Mouse (Mus musculus): ENCODE measurements at regions not wholly inside any gene's neighbourhood (a gene's known extent, or its start where the extent isn't known, plus 50 kb on each side); places are given as distances from the start of the nearest gene placed in this dataset.
"Not testable (repeated sequence)": the region's sequence is repeated elsewhere in the genome, so short reads cannot be mapped to it uniquely, and the experiment has no call there.

GRCm38 (mm10) chr4:67378632-67379031, 551.2 kb downstream of the Tlr4 start:
- DNase-seq (ENCODE audit: low read depth, low spot score) = no peak

GRCm38 (mm10) chr4:67387834-67388233, 560.5 kb downstream of the Tlr4 start:
- no peak for DNase-seq (ENCODE audit: low read depth, low spot score)

GRCm38 (mm10) chr4:67402977-67403376, 575.6 kb downstream of the Tlr4 start:
- DNase-seq (ENCODE audit: low read depth, low spot score) = no peak

- no peak for DNase-seq (ENCODE audit: low read depth, low spot score)
These were observed 596.7 kb downstream of the Tlr4 start for GRCm38 (mm10) chr4:67424064-67424463.

GRCm38 (mm10) chr4:67425712-67426111, 598.3 kb downstream of the Tlr4 start:
- DNase-seq (ENCODE audit: low read depth, low spot score) = no peak

- no peak for DNase-seq (ENCODE audit: low read depth, low spot score)
These were observed 620.5 kb downstream of the Tlr4 start for GRCm38 (mm10) chr4:67447835-67448234.

- DNase-seq (ENCODE audit: low read depth, low spot score) = not testable (repeated sequence)
These were observed 632.5 kb downstream of the Tlr4 start for GRCm38 (mm10) chr4:67459871-67460270.

- DNase-seq (ENCODE audit: low read depth, low spot score) = no peak
These were observed 645.6 kb downstream of the Tlr4 start for GRCm38 (mm10) chr4:67473034-67473433.

GRCm38 (mm10) chr4:67477264-67477845, 650.0 kb downstream of the Tlr4 start:
- DNase-seq (ENCODE audit: low read depth, low spot score) = peak; percentile 9

- no peak for DNase-seq (ENCODE audit: low read depth, low spot score)
These were observed 650.7 kb downstream of the Tlr4 start for GRCm38 (mm10) chr4:67478081-67478480.

- DNase-seq (ENCODE audit: low read depth, low spot score) = no peak
These were observed 694.9 kb downstream of the Tlr4 start for GRCm38 (mm10) chr4:67522235-67522634.

GRCm38 (mm10) chr4:67523158-67523557, 695.8 kb downstream of the Tlr4 start:
- no peak for DNase-seq (ENCODE audit: low read depth, low spot score)

GRCm38 (mm10) chr4:67529586-67529985, 702.2 kb downstream of the Tlr4 start:
- DNase-seq (ENCODE audit: low read depth, low spot score) = no peak

- no peak for DNase-seq (ENCODE audit: low read depth, low spot score)
These were observed 712.1 kb downstream of the Tlr4 start for GRCm38 (mm10) chr4:67539466-67539865.

GRCm38 (mm10) chr4:67546013-67546412, 718.6 kb downstream of the Tlr4 start:
- no peak for DNase-seq (ENCODE audit: low read depth, low spot score)

- DNase-seq (ENCODE audit: low read depth, low spot score) = no peak
These were observed 720.6 kb downstream of the Tlr4 start for GRCm38 (mm10) chr4:67547957-67548356.

- DNase-seq (ENCODE audit: low read depth, low spot score) = no peak
These were observed 726.1 kb downstream of the Tlr4 start for GRCm38 (mm10) chr4:67553511-67553910.

GRCm38 (mm10) chr4:67574816-67575215, 747.4 kb downstream of the Tlr4 start:
- no peak for DNase-seq (ENCODE audit: low read depth, low spot score)

- DNase-seq (ENCODE audit: low read depth, low spot score) = no peak
These were observed 762.1 kb downstream of the Tlr4 start for GRCm38 (mm10) chr4:67589501-67589900.

GRCm38 (mm10) chr4:67589976-67590727, 762.8 kb downstream of the Tlr4 start:
- DNase-seq (ENCODE audit: low read depth, low spot score) = peak; percentile 6

- no peak for DNase-seq (ENCODE audit: low read depth, low spot score)
These were observed 779.8 kb downstream of the Tlr4 start for GRCm38 (mm10) chr4:67607166-67607565.

- no peak for DNase-seq (ENCODE audit: low read depth, low spot score)
These were observed 787.2 kb downstream of the Tlr4 start for GRCm38 (mm10) chr4:67614486-67615067.

GRCm38 (mm10) chr4:67626641-67627040, 799.3 kb downstream of the Tlr4 start:
- DNase-seq (ENCODE audit: low read depth, low spot score) = no peak
